8 mouse cellular contexts compared by ENCODE assay signal in genomic region chr17:24425905-24426304, GRCm38 (mm10). TPM values are rescaled to one million over a fixed set of nuclear protein-coding genes. Genes with fewer than 3 reads are reported as not detected.
DNase-seq lines count a peak whose midpoint lies in the region; ATAC-seq lines count a peak whose summit lies in the region.

No protein-coding gene starts in this region.

- H3K4me2 ChIP-seq in lung, embryonic 16.5 days (ENCODE audit: low read depth, low read length): peak overlapping the region; percentile 76
- H3K4me2 ChIP-seq in stomach, embryonic 14.5 days (replicated peaks; ENCODE audit: low read depth, low read length): no peak overlapping the region

- DNase-seq in cerebellum, postnatal 14 days: peak; percentile 26 to 39
- no peak for DNase-seq in cerebellum, adult 9-10 months
- DNase-seq in lung, adult 18-20 months: no peak
- peak; percentile 32 for DNase-seq in induced T-regulatory cell, adult 2 months (ENCODE audit: low read depth)
- DNase-seq in layer of hippocampus, postnatal 14 days (ENCODE audit: low spot score in 2 of 2): no peak
- DNase-seq in gastrocnemius, postnatal 36 days: no peak

- WGBS in lung, embryonic 16.5 days: 90% methylated on average over 7 of the region's 7 CpGs
- WGBS in stomach, embryonic 14.5 days: 93% methylated on average over 7 of the region's 7 CpGs

- peak overlapping the region; percentile 98 for H3K27ac ChIP-seq in lung, embryonic 16.5 days (ENCODE audit: low read length)
- no peak overlapping the region; the same call in 1 of the 2 replicates for H3K27ac ChIP-seq in stomach, embryonic 14.5 days (ENCODE audit: low read length)

- ATAC-seq in lung, embryonic 16.5 days (ENCODE audit: low read depth): no peak
- no peak for ATAC-seq in stomach, embryonic 14.5 days (ENCODE audit: insufficient number of reproducible peaks, insufficient read depth, low FRiP score, low read depth)

- peaks cover 38% of the 10 kb centered on the region for H3K36me3 ChIP-seq in lung, embryonic 16.5 days (ENCODE audit: control insufficient read depth, insufficient read depth, low read length)
- peaks cover 39% of the 10 kb centered on the region for H3K36me3 ChIP-seq in stomach, embryonic 14.5 days (ENCODE audit: control insufficient read depth, insufficient read depth, low read length)

- intact Hi-C loops in gastrocnemius, postnatal 36 days (cut with DNase I): no loop called here

- H3K9ac ChIP-seq in lung, embryonic 16.5 days (ENCODE audit: low read length): no peak overlapping the region; the same call in 1 of the 2 replicates
- no peak overlapping the region for H3K9ac ChIP-seq in stomach, embryonic 14.5 days (replicated peaks; ENCODE audit: low read depth, low read length)

- H3K4me3 ChIP-seq in lung, embryonic 16.5 days (ENCODE audit: low read length): peak overlapping the region; percentile 85
- 0 out of 2 replicates have a peak overlapping the region, but pooled peaks have one; percentile 75 for H3K4me3 ChIP-seq in stomach, embryonic 14.5 days (ENCODE audit: low read depth, low read length)

- H3K9me3 ChIP-seq in lung, embryonic 16.5 days (ENCODE audit: control insufficient read depth, low read length): no peaks in the 10 kb centered on the region
- no peaks in the 10 kb centered on the region for H3K9me3 ChIP-seq in stomach, embryonic 14.5 days (ENCODE audit: control insufficient read depth, low read depth, low read length)

- no peaks in the 10 kb centered on the region for H3K27me3 ChIP-seq in lung, embryonic 16.5 days (ENCODE audit: control insufficient read depth, insufficient read depth, low read depth, low read length)
- H3K27me3 ChIP-seq in stomach, embryonic 14.5 days (ENCODE audit: control insufficient read depth, insufficient read depth, low read length): no peaks in the 10 kb centered on the region

- H3K4me1 ChIP-seq in lung, embryonic 16.5 days (replicated peaks; ENCODE audit: control insufficient read depth, insufficient read depth, low read length): peaks cover 13% of the 10 kb centered on the region
- H3K4me1 ChIP-seq in stomach, embryonic 14.5 days (ENCODE audit: control insufficient read depth, insufficient read depth, low read length): peaks cover 3% of the 10 kb centered on the region; the same call in 1 of the 2 replicates

RNA-seq across cellular contexts. Expression of gene Eci1, which starts 0.5 kb away (rescaled TPM):
- 97.4 and 102 TPM in 2 replicates for polyA plus RNA-seq in lung, embryonic 16.5 days (2015; fragmentation: Nextera tagmentation; extraction: Ambion mirVana)
- 98.1 and 112 TPM in 2 replicates for polyA plus RNA-seq in stomach, embryonic 14.5 days (2014; fragmentation: Nextera tagmentation; extraction: Ambion mirVana)
- 10 to 100 TPM; 25.4 to 28.0 TPM for total RNA-seq in layer of hippocampus, postnatal 14 days (2021)
- 100 to 1,000 TPM; 129 to 179 TPM for total RNA-seq in gastrocnemius, postnatal 36 days (2021)

RNA-seq across cellular contexts. Expression of gene Rnps1, which starts 11.5 kb away (rescaled TPM):
- polyA plus RNA-seq in lung, embryonic 16.5 days (2015; fragmentation: Nextera tagmentation; extraction: Ambion mirVana): 226 and 246 TPM in 2 replicates
- 254 and 265 TPM in 2 replicates for polyA plus RNA-seq in stomach, embryonic 14.5 days (2014; fragmentation: Nextera tagmentation; extraction: Ambion mirVana)
- total RNA-seq in layer of hippocampus, postnatal 14 days (2021): 100 to 1,000 TPM; 133 to 141 TPM
- total RNA-seq in gastrocnemius, postnatal 36 days (2021): 10 to 100 TPM; 41.7 to 48.3 TPM

RNA-seq across cellular contexts. Expression of gene Dnase1l2, which starts 17.0 kb away (rescaled TPM):
- 1.6 and 2.8 TPM in 2 replicates for polyA plus RNA-seq in lung, embryonic 16.5 days (2015; fragmentation: Nextera tagmentation; extraction: Ambion mirVana)
- 2.6 and 3.1 TPM in 2 replicates for polyA plus RNA-seq in stomach, embryonic 14.5 days (2014; fragmentation: Nextera tagmentation; extraction: Ambion mirVana)
- total RNA-seq in layer of hippocampus, postnatal 14 days (2021): 1 to 10 TPM; 5.2 to 8.1 TPM
- under 1 TPM; 0.49 to 0.99 TPM for total RNA-seq in gastrocnemius, postnatal 36 days (2021)

RNA-seq across cellular contexts. Expression of gene E4f1, which starts 44.2 kb away (rescaled TPM):
- polyA plus RNA-seq in lung, embryonic 16.5 days (2015; fragmentation: Nextera tagmentation; extraction: Ambion mirVana): 28.8 and 30.5 TPM in 2 replicates
- polyA plus RNA-seq in stomach, embryonic 14.5 days (2014; fragmentation: Nextera tagmentation; extraction: Ambion mirVana): 25.1 and 28.5 TPM in 2 replicates
- total RNA-seq in layer of hippocampus, postnatal 14 days (2021): 10 to 100 TPM; 27.8 to 32.3 TPM
- total RNA-seq in gastrocnemius, postnatal 36 days (2021): 10 to 100 TPM in 1 of 2 experiments, 1 to 10 TPM in 1; 9.5 to 11.7 TPM

RNA-seq across cellular contexts. Expression of gene Pgp, which starts 44.3 kb away (rescaled TPM):
- 43.9 and 50.6 TPM in 2 replicates for polyA plus RNA-seq in lung, embryonic 16.5 days (2015; fragmentation: Nextera tagmentation; extraction: Ambion mirVana)
- polyA plus RNA-seq in stomach, embryonic 14.5 days (2014; fragmentation: Nextera tagmentation; extraction: Ambion mirVana): 51.7 and 57.0 TPM in 2 replicates
- total RNA-seq in layer of hippocampus, postnatal 14 days (2021): 10 to 100 TPM; 71.8 to 73.5 TPM
- total RNA-seq in gastrocnemius, postnatal 36 days (2021): 10 to 100 TPM; 50.7 to 54.6 TPM

Comparison
In these comparisons a context has a peak if more than half of its experiments do, and no peak if none do; other contexts are left out.
1. DNase-seq: peak in cerebellum, postnatal 14 days (2 of 2) and induced T-regulatory cell, adult 2 months (single experiment); none in cerebellum, adult 9-10 months (single experiment), lung, adult 18-20 months (0 of 2), layer of hippocampus, postnatal 14 days (0 of 2) and gastrocnemius, postnatal 36 days (0 of 2).
2. RNA of gene Eci1, which starts 0.5 kb away (total RNA-seq): 129 to 179 TPM in gastrocnemius, postnatal 36 days; 25.4 to 28.0 TPM in layer of hippocampus, postnatal 14 days; every median in the first group is over 4 times any median in the second.